Mouse (Mus musculus): ENCODE data around the gene Sec23ip. TPM values are rescaled to one million over a fixed set of nuclear protein-coding genes. Genes with fewer than 3 reads are reported as not detected.

Gene Sec23ip
- polyA plus RNA-seq, 1 experiment from 2014 or later: 37.0 TPM

DNA sequence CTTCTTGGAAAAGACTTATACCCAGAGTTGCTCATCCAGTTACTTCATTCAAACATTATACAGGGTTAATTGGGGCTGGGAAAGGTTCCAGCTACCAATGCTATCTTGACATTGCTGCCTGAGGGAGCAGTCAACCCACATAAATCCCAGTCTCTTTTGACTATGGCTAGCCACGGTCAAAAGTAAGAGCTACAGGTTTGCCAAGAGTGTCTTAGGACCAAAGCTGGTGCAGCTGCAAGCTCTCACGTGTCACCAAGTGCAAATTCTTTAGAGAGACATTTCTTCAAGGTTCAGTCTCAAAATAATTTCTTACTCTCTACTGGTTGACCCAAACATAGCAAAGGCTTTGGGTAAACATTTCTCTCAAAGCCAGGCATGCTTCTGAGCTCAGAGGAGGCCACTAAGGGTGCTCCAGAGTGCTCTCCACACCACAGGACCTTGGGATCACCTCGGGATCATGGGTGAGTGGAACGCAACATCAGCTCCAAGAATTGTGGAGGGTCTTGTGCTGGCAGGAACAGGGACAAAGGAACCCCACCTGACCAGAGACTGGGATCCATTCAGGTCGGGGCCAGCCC is 80.3 kb downstream of the Sec23ip start:
- WGBS: 86% methylated on average over 5 of the region's 5 CpGs
- no peaks in the 10 kb centered on the region for H3K4me1 ChIP-seq (ENCODE audit: control insufficient read depth, insufficient read depth, low read length)
- no peaks in the 10 kb centered on the region for H3K27me3 ChIP-seq (ENCODE audit: control insufficient read depth, insufficient read depth, low read length)
- no peak overlapping the region for H3K9ac ChIP-seq (replicated peaks; ENCODE audit: low read depth, low read length)
- H3K36me3 ChIP-seq (ENCODE audit: control insufficient read depth, insufficient read depth, low read length): no peaks in the 10 kb centered on the region
- H3K27ac ChIP-seq (ENCODE audit: low read depth, low read length): no peak overlapping the region
- ATAC-seq (ENCODE audit: low read depth): no peak
- H3K9me3 ChIP-seq (ENCODE audit: control insufficient read depth, low read length): no peaks in the 10 kb centered on the region
- H3K4me3 ChIP-seq (ENCODE audit: low read depth, low read length): no peak overlapping the region
- H3K4me2 ChIP-seq (ENCODE audit: low read depth, low read length): no peak overlapping the region

DNA sequence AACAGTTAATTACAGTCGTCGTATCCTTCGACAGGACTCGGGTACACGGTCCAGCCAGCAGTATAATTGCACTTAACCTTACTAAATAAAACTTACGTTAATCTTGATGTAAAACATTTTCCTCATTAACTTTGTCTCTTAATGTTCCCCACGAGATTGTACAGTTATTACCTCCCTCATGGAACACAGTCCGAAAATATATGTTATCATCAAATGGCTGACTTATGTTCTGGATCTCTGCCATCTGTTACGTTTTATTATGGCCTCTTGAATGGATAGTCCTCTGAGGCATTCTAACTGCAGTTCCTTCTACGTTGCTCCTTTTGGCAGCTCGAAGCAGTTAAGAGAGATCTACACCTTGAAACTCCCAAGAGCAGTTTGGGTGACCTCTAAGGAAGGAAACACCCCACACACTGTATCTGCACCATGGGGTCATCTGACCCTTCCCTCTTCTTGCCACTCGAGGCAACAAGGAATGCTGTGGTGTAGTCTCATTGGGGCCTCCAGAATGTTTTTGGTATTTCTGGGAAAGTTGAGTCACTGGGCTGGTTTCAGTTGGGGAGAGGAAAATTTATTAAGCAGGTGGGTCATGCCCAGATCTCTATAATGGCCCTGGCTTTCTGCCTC is 87.8 kb downstream of the Sec23ip start:
- no peak overlapping the region for H3K4me3 ChIP-seq (ENCODE audit: low read depth, low read length)
- H3K27me3 ChIP-seq (ENCODE audit: control insufficient read depth, insufficient read depth, low read length): no peaks in the 10 kb centered on the region
- no peaks in the 10 kb centered on the region for H3K4me1 ChIP-seq (ENCODE audit: control insufficient read depth, insufficient read depth, low read length)
- H3K9me3 ChIP-seq (ENCODE audit: control insufficient read depth, low read length): no peaks in the 10 kb centered on the region
- no peak overlapping the region for H3K27ac ChIP-seq (ENCODE audit: low read depth, low read length)
- H3K36me3 ChIP-seq (ENCODE audit: control insufficient read depth, insufficient read depth, low read length): no peaks in the 10 kb centered on the region
- H3K9ac ChIP-seq (replicated peaks; ENCODE audit: low read depth, low read length): no peak overlapping the region
- no peak for ATAC-seq (ENCODE audit: low read depth)
- 54% methylated on average over 12 of the region's 12 CpGs for WGBS
- H3K4me2 ChIP-seq (ENCODE audit: low read depth, low read length): no peak overlapping the region

DNA sequence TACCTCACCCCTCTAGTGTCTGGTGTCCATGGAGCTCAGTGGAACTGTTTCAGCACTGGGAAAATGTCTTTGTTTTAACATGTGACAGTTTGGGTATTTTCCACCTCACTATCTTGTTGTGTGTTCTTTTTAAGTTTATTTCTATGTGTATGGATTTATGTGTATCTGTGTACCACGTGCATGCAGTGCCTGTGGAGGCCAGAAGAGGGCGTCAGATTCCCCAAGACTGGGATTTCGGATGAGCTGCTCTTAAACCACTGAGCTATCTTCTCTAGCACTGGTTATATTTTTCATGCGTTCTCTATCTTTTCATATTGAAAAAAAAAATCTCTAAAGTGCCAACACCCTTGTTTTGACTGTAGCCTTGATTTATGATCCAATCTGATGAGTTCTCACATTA is 88.5 kb downstream of the Sec23ip start:
- Histone ChIP-seq H3K4me3 (ENCODE audit: low read depth, low read length) (no peak overlapping the region), H3K9me3 (ENCODE audit: control insufficient read depth, low read length) (no peaks in the 10 kb centered on the region), H3K27ac (ENCODE audit: low read depth, low read length) (no peak overlapping the region), H3K4me1 (ENCODE audit: control insufficient read depth, insufficient read depth, low read length) (no peaks in the 10 kb centered on the region), H3K36me3 (ENCODE audit: control insufficient read depth, insufficient read depth, low read length) (no peaks in the 10 kb centered on the region), H3K4me2 (ENCODE audit: low read depth, low read length) (no peak overlapping the region), H3K9ac (replicated peaks; ENCODE audit: low read depth, low read length) (no peak overlapping the region), H3K27me3 (ENCODE audit: control insufficient read depth, insufficient read depth, low read length) (no peaks in the 10 kb centered on the region)
- 86% methylated on average over 4 of the region's 4 CpGs for WGBS
- no peak for ATAC-seq (ENCODE audit: low read depth)

Small RNA genes lying within 50 kb of the gene (microRNA-seq; reads per million reads assigned to microRNA genes)
- not detected for gene Gm25778

Other genes with a start within 250 kb of the Sec23ip start
- 1.3 and 3.5 TPM in 2 replicates for gene Bag3, start 221.3 kb upstream of the Sec23ip start, polyA plus RNA-seq (2014; fragmentation: Nextera tagmentation; extraction: Ambion mirVana)
- gene Inpp5f, start 133.6 kb upstream of the Sec23ip start, polyA plus RNA-seq (2014; fragmentation: Nextera tagmentation; extraction: Ambion mirVana): 416 and 554 TPM in 2 replicates
- gene Mcmbp, start 4.4 kb upstream of the Sec23ip start, polyA plus RNA-seq (2014; fragmentation: Nextera tagmentation; extraction: Ambion mirVana): 51.6 and 51.9 TPM in 2 replicates

All from neural tube, embryonic 14.5 days (tissue).